Mouse (Mus musculus) forebrain, embryonic 13.5 days (tissue): Measurements from ENCODE around the gene Carns1. TPM values are rescaled to one million over a fixed set of nuclear protein-coding genes. Genes with fewer than 3 reads are reported as not detected.

Source experiments
- ATAC-seq: fragments of 200-750 bp; cut with Nextera tagmentation; 2 replicates; pipeline ENCODE4 v1.8.0; 2017
- H3K27ac ChIP-seq: fragments of 300-500 bp; sonication (generic); 2 replicates; pipeline ENCODE4 v1.5.1; 2015; ENCODE audit warnings: inconsistent platforms, mild to moderate bottlenecking, moderate library complexity
- H3K27me3 ChIP-seq: fragments of 300-500 bp; sonication (generic); 2 replicates; pipeline ENCODE4 v1.6.1; 2015; ENCODE audit warnings: mild to moderate bottlenecking, inconsistent platforms
- H3K36me3 ChIP-seq: fragments of 300-500 bp; sonication (generic); 2 replicates; pipeline ENCODE4 v1.6.1; 2015; ENCODE audit warnings: mild to moderate bottlenecking, inconsistent platforms; ENCODE audit not compliant: poor library complexity, severe bottlenecking
- H3K4me1 ChIP-seq: fragments of 300-500 bp; sonication (generic); 2 replicates; pipeline ENCODE4 v1.6.1; 2015; ENCODE audit warnings: inconsistent platforms
- H3K4me2 ChIP-seq: fragments of 300-500 bp; sonication (generic); 2 replicates; pipeline ENCODE4 v1.6.1; 2015; ENCODE audit warnings: inconsistent platforms, mild to moderate bottlenecking, moderate library complexity
- H3K4me3 ChIP-seq: fragments of 300-500 bp; sonication (generic); 2 replicates; pipeline ENCODE4 v1.5.1; 2015; ENCODE audit warnings: mild to moderate bottlenecking, inconsistent platforms
- H3K9ac ChIP-seq: fragments of 300-500 bp; sonication (generic); 2 replicates; pipeline ENCODE4 v1.6.1; 2015; ENCODE audit warnings: mild to moderate bottlenecking, inconsistent platforms
- H3K9me3 ChIP-seq: fragments of 300-500 bp; sonication (generic); replicated peaks from 2 replicates; pipeline ENCODE4 v1.6.1; 2016; ENCODE audit warnings: inconsistent platforms
- WGBS: fragments of 180-500 bp; shearing (Covaris S2); methylation state at CpG from one replicate; pipeline ENCODE4 v1.1.7; 2015; 5-methylcytosine and 5-hydroxymethylcytosine counted together
- polyA plus RNA-seq: library from polyadenylated mRNA; unstranded; fragments of >200 nt; fragmentation: Nextera tagmentation; extraction: Ambion mirVana; gene quantifications from 2 replicates; pipeline ENCODE4 v1.2.1, GENCODE M21; 2015

The Carns1 gene
- polyA plus RNA-seq, 1 experiment from 2014 or later: 2.4 TPM

- no peak overlapping the region for H3K4me3 ChIP-seq
- no peaks in the 10 kb centered on the region for H3K27me3 ChIP-seq
- H3K9ac ChIP-seq: no peak overlapping the region
- no peaks in the 10 kb centered on the region for H3K9me3 ChIP-seq
- peaks cover 15% of the 10 kb centered on the region for H3K4me1 ChIP-seq
- ATAC-seq: no peak
- H3K27ac ChIP-seq: no peak overlapping the region; the same call in 1 of the 2 replicates
- peaks cover 27% of the 10 kb centered on the region for H3K36me3 ChIP-seq
- WGBS: 89% methylated on average over 3 of the region's 3 CpGs
- no peak overlapping the region for H3K4me2 ChIP-seq
Observed at GRCm38 (mm10) chr19:4164100-4164499, 11.2 kb downstream of the Carns1 start.

DNA sequence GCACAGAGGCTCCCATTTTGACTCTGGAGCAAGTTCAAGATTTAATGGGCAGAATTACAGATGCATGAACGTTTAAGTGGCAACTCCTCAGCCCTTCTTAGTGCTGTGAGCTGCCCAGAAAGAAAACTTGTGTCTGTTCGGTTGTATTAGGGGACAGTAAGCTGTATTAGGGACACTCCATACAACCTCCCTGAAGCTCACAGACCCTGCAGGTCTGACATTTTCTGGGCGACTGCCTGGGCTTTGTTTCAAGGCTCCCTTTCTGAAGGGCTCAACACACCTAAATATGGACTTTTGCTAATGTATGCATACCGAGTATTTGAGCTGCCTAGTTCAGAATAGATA, 11.8 kb downstream of the Carns1 start:
- Histone ChIP-seq H3K27me3 (no peaks in the 10 kb centered on the region), H3K4me3 (peak overlapping the region; percentile 66), H3K4me2 (peak overlapping the region; percentile 86), H3K4me1 (peaks cover 13% of the 10 kb centered on the region), H3K36me3 (peaks cover 33% of the 10 kb centered on the region), H3K9me3 (no peaks in the 10 kb centered on the region), H3K27ac (peak overlapping the region; percentile 74; the same call in 1 of the 2 replicates), H3K9ac (peak overlapping the region; percentile 80)
- 30% methylated on average over 4 of the region's 4 CpGs for whole genome bisulfite sequencing
- ATAC-seq: no peak; the same call in 1 of the 2 replicates

DNA sequence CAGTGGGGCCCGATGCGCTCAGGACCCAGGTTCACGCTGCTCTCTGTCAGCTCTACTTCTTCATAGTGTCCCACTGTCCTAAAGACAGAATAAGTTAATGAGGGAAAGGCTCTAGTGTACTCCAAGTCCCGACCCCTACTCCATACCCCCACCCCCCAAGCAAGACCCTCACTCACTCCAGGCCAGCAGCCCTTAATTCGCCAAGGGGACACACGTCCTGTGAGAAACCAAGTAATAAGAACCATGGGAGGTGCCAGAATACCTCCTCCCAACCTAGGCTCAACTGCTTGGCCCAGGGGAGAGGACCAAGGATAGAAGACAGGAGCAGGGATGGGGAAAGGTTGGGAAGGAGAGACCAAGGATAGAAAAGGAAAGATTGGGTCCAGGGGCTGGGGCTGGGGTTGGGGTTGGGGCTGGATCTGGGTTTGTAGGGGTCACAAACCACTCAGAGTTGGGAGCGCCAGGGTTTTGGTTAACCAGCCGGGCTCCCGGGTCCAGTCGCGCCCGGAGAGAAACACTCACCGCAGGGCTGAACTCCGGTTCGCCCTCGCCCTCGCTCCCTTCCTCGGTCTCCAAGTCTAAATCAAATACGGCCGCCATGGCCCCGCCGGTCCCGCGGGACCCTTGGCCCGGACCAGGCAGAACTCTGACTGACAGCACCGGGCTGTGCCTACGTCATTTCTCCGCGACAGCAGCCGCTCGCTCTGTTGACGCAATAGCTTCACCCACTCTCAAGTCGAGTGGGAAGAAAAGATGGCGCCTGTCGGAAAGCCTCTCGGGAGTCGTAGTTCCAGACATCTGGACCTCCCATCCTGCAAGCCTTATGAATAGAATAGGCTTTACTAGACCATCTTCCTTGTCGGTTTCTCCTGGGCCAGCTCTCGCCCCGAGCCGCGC, 12.4 kb downstream of the Carns1 start, which contains the start of gene Rps6kb2:
TSS of gene Rps6kb2 (minus strand) at position 709 of the 897 bp plus-strand sequence.
- ATAC-seq: peak; percentile 90
- 7% methylated on average over 42 of the region's 42 CpGs for WGBS
- peaks cover 13% of the 10 kb centered on the region for H3K4me1 ChIP-seq
- H3K27ac ChIP-seq: peak within 1 kb of the TSS; percentile 74; the same call in 1 of the 2 replicates
- H3K9me3 ChIP-seq: no peaks in the 10 kb centered on the region
- no peaks in the 10 kb centered on the region for H3K27me3 ChIP-seq
- peaks cover 39% of the 10 kb centered on the region for H3K36me3 ChIP-seq
- H3K4me2 ChIP-seq: peak within 1 kb of the TSS; percentile 86
- peak within 1 kb of the TSS; percentile 66 for H3K4me3 ChIP-seq
- H3K9ac ChIP-seq: peak within 1 kb of the TSS; percentile 80

DNA sequence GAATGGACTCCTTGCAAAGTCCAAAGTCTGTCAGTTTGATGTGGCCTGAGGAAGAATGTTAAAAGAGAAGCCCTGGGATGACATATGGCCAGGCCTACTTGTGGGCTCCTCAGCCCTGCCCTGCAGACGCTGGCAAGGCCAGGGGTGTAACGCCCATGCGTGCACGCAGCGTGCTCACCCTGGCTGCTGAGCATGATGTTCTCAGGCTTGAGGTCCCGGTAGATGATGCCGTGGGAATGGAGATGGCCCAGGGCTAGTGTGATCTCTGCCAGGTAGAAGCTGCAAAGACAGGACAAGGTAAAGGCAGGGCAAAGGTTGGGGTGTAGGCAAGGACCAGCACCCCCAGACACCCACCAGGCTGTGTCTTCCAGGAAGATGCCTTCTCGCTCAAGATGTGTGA, 16.2 kb downstream of the Carns1 start:
- Histone ChIP-seq H3K9ac (no peak overlapping the region), H3K36me3 (peaks cover 67% of the 10 kb centered on the region), H3K4me1 (peaks cover 13% of the 10 kb centered on the region), H3K9me3 (no peaks in the 10 kb centered on the region), H3K27ac (no peak overlapping the region), H3K4me3 (no peak overlapping the region), H3K4me2 (no peak overlapping the region), H3K27me3 (no peaks in the 10 kb centered on the region)
- ATAC-seq: no peak
- 94% methylated on average over 8 of the region's 8 CpGs for WGBS

GRCm38 (mm10) chr19:4156771-4157170, 18.5 kb downstream of the Carns1 start:
- Histone ChIP-seq H3K4me1 (no peaks in the 10 kb centered on the region), H3K4me2 (no peak overlapping the region), H3K36me3 (peaks cover 88% of the 10 kb centered on the region), H3K27me3 (no peaks in the 10 kb centered on the region), H3K4me3 (no peak overlapping the region), H3K27ac (no peak overlapping the region), H3K9me3 (no peaks in the 10 kb centered on the region), H3K9ac (no peak overlapping the region)
- no peak for ATAC-seq
- WGBS: 90% methylated on average over 12 of the region's 12 CpGs

- no peak for ATAC-seq
- Histone ChIP-seq H3K27ac (no peak overlapping the region; the same call in 1 of the 2 replicates), H3K4me3 (no peak overlapping the region), H3K9ac (no peak overlapping the region), H3K4me1 (no peaks in the 10 kb centered on the region), H3K9me3 (no peaks in the 10 kb centered on the region), H3K4me2 (no peak overlapping the region), H3K27me3 (no peaks in the 10 kb centered on the region), H3K36me3 (peaks cover 86% of the 10 kb centered on the region)
- 69% methylated on average over 18 of the region's 20 CpGs for WGBS
Observed at GRCm38 (mm10) chr19:4156073-4156579, 19.2 kb downstream of the Carns1 start.

- WGBS: 67% methylated on average over 6 of the region's 6 CpGs
- H3K9ac ChIP-seq: no peak overlapping the region
Observed at GRCm38 (mm10) chr19:4155223-4156072, 19.8 kb downstream of the Carns1 start.

DNA sequence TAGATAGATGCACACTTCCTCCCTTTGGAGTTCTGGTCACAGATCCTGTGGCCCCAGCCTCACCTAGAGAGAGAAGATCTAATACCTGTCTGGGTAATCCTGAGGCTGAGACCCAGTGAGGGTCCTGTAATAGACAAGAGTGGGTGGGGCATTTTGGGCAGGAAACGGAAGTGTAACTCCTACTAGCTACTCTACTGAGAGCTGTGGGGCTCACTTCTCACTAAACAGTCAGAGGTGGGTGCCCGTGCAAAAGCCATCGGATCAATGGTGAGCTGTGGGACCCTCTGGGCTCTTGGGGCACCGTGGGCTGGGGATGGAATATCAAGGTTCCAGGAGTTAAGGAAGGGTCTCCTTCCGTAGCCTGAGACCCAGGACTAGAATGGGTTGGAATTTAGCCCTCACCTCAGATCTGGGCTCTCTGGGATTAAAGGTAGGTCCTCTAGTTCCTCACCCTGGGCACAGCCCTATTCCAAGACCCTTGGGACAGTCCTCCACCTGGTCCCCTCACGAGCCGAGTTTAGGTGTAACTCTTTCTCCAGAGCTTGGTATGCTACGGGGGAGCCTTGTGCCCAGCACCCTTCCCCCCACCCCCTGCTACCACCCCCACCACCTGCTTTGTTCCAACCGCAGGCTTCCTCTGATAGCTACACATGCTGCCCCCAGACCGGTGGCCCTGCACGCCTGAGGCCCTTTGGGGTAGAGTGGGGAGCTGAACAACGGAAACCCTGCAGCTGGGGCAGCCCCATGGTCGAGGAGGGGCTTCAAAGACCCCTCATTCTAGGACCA, 20.6 kb downstream of the Carns1 start:
- Histone ChIP-seq H3K36me3 (peaks cover 87% of the 10 kb centered on the region), H3K4me3 (no peak overlapping the region), H3K27me3 (no peaks in the 10 kb centered on the region), H3K4me2 (no peak overlapping the region), H3K4me1 (peaks cover 5% of the 10 kb centered on the region), H3K9ac (no peak overlapping the region), H3K9me3 (no peaks in the 10 kb centered on the region), H3K27ac (no peak overlapping the region; the same call in 1 of the 2 replicates)
- ATAC-seq: 0 out of 2 replicates have a peak, but pooled peaks have one; percentile 14
- WGBS: 85% methylated on average over 13 of the region's 13 CpGs

More at GRCm38 (mm10) chr19:4155223-4156072, 19.8 kb downstream of the Carns1 start:
- no peaks in the 10 kb centered on the region for H3K4me1 ChIP-seq
- no peak overlapping the region for H3K4me2 ChIP-seq
- ATAC-seq: no peak
- H3K4me3 ChIP-seq: no peak overlapping the region
- no peak overlapping the region; the same call in 1 of the 2 replicates for H3K27ac ChIP-seq
- H3K27me3 ChIP-seq: no peaks in the 10 kb centered on the region
- H3K36me3 ChIP-seq: peaks cover 86% of the 10 kb centered on the region
- no peaks in the 10 kb centered on the region for H3K9me3 ChIP-seq

GRCm38 (mm10) chr19:4153232-4153654, 22.0 kb downstream of the Carns1 start, which contains the start of gene Ptprcap:
Ptprcap (plus strand) TSS chr19:4153604.
- Histone ChIP-seq H3K27ac (no peak within 1 kb of the TSS), H3K9ac (no peak within 1 kb of the TSS), H3K36me3 (peaks cover 73% of the 10 kb centered on the region), H3K27me3 (no peaks in the 10 kb centered on the region), H3K4me3 (no peak within 1 kb of the TSS), H3K9me3 (no peaks in the 10 kb centered on the region), H3K4me1 (peaks cover 14% of the 10 kb centered on the region), H3K4me2 (no peak within 1 kb of the TSS)
- 77% methylated on average over 11 of the region's 11 CpGs for WGBS
- ATAC-seq: no peak

DNA sequence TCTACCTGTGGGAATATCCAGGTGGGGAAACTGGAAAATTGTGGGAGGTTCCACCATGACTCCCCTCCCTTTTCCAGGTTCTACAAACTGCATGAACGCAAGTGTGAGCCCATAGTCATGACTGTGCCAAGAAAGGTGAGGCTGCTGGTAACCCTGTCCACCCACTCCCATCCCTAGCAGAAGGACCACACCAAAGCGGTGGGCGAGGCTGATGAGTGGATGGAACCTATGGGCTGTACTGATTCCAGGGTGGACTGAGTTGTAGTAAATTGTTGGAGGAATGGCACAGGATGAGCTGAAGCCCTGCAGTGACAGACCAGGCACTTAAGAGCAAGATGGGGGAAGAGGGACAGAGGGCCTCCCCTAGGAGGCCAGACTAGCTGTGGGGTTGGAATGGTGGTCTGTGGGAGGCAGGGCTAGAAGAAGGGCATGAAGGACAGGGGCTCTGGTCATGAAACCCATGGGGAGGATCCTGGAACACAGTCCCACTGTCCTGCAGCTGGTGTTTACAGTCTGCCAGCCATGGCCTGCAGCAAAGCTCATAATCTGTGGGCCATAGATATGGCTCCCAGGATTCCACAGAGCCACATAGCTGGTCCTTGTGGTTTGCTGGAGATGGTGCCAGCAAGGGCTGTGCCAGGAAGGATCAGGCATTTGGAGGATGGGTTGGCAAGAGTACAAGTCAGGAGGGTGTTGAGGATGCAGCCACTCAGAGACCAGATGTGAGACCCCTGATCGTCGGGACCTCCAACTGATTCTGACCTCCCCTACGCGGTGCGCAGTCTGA, 22.6 kb downstream of the Carns1 start:
- no peak overlapping the region for H3K4me2 ChIP-seq
- no peak overlapping the region for H3K27ac ChIP-seq
- no peaks in the 10 kb centered on the region for H3K27me3 ChIP-seq
- peaks cover 67% of the 10 kb centered on the region for H3K36me3 ChIP-seq
- no peak overlapping the region for H3K9ac ChIP-seq
- WGBS: 90% methylated on average over 8 of the region's 8 CpGs
- no peaks in the 10 kb centered on the region for H3K9me3 ChIP-seq
- H3K4me3 ChIP-seq: no peak overlapping the region
- no peak for ATAC-seq
- peaks cover 20% of the 10 kb centered on the region for H3K4me1 ChIP-seq
